Mouse (Mus musculus) testis, adult 2 months (tissue): ENCODE measurements around the gene Auts2.

Experiments
- CTCF ChIP-seq: fragments of 200-500 bp; IDR thresholded peaks from 2 replicates; pipeline ENCODE4 v1.5.1; 2012; ENCODE audit warnings: low read depth, mild to moderate bottlenecking, inconsistent platforms, low read length, moderate library complexity; ENCODE audit not compliant: control insufficient read depth, insufficient read depth, insufficient replicate concordance
- POLR2A ChIP-seq: fragments of 200-500 bp; IDR thresholded peaks from 2 replicates; pipeline ENCODE4 v1.6.1; 2012; ENCODE audit warnings: low read depth, mild to moderate bottlenecking, inconsistent platforms, low read length, moderate library complexity; ENCODE audit not compliant: control insufficient read depth

GRCm38 (mm10) chr5:132268351-132268967, 274.7 kb downstream of the Auts2 start:
- TF ChIP-seq CTCF (no peak), POLR2A (no peak)
